Mouse (Mus musculus) forebrain, embryonic 15.5 days (tissue): ENCODE measurements around the gene Unc50. TPM values are rescaled to one million over a fixed set of nuclear protein-coding genes. Genes with fewer than 3 reads are reported as not detected.

Experiments
- ATAC-seq: fragments of 200-750 bp; cut with Nextera tagmentation; replicated peaks from 2 replicates; pipeline ENCODE4 v1.8.0; 2017; ENCODE audit warnings: mild to moderate bottlenecking, moderate TSS enrichment, moderate library complexity
- H3K27ac ChIP-seq: fragments of 300-500 bp; sonication (generic); replicated peaks from 2 replicates; pipeline ENCODE4 v1.5.1; 2015; ENCODE audit warnings: mild to moderate bottlenecking, inconsistent platforms
- H3K27me3 ChIP-seq: fragments of 300-500 bp; sonication (generic); 2 replicates; pipeline ENCODE4 v1.6.1; 2015; ENCODE audit warnings: inconsistent platforms
- H3K36me3 ChIP-seq: fragments of 300-500 bp; sonication (generic); 2 replicates; pipeline ENCODE4 v1.6.1; 2015; ENCODE audit warnings: mild to moderate bottlenecking, inconsistent platforms
- H3K4me1 ChIP-seq: fragments of 300-500 bp; sonication (generic); 2 replicates; pipeline ENCODE4 v1.6.1; 2015; ENCODE audit warnings: inconsistent platforms
- H3K4me2 ChIP-seq: fragments of 300-500 bp; sonication (generic); replicated peaks from 2 replicates; pipeline ENCODE4 v1.6.1; 2015; ENCODE audit warnings: mild to moderate bottlenecking, inconsistent platforms
- H3K4me3 ChIP-seq: fragments of 300-500 bp; sonication (generic); 2 replicates; pipeline ENCODE4 v1.5.1; 2015; ENCODE audit warnings: mild to moderate bottlenecking, inconsistent platforms
- H3K9ac ChIP-seq: fragments of 300-500 bp; sonication (generic); replicated peaks from 2 replicates; pipeline ENCODE4 v1.6.1; 2015; ENCODE audit warnings: mild to moderate bottlenecking, inconsistent platforms
- H3K9me3 ChIP-seq: fragments of 300-500 bp; sonication (generic); 2 replicates; pipeline ENCODE4 v1.6.1; 2016; ENCODE audit warnings: inconsistent platforms
- WGBS: fragments of 180-500 bp; shearing (Covaris S2); methylation state at CpG from one replicate; pipeline ENCODE4 v1.1.7; 2015; ENCODE audit warnings: mixed read lengths; 5-methylcytosine and 5-hydroxymethylcytosine counted together
- polyA plus RNA-seq: library from polyadenylated mRNA; unstranded; fragments of >200 nt; fragmentation: Nextera tagmentation; extraction: Ambion mirVana; gene quantifications from 2 replicates; pipeline ENCODE4 v1.2.1, GENCODE M21; 2015

Unc50 gene
- polyA plus RNA-seq, 1 experiment from 2014 or later: 128 TPM

DNA sequence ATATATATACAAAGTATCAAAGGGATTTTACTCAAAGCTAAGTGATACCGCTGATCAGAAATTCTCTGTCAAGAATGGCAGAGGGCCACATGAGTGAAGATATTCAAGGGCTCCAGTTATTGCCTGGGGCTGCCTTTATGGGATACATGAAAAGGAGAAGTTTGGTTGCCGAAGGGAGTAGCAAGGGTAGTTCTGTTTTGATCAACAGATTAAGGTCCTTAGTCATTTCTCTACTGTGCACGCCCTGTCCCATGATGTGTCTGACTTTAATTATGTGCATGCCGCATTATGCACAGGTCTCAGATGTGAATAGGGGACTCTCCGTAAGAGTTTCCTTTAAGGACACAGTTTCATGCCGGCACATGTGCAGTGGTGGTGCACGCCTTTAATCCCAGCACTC is 27.6 kb downstream of the Unc50 start:
- Histone ChIP-seq H3K4me2 (no peak overlapping the region), H3K9ac (no peak overlapping the region), H3K27ac (no peak overlapping the region), H3K4me3 (no peak overlapping the region), H3K9me3 (no peaks in the 10 kb centered on the region), H3K36me3 (no peaks in the 10 kb centered on the region), H3K27me3 (no peaks in the 10 kb centered on the region), H3K4me1 (no peaks in the 10 kb centered on the region)
- ATAC-seq: no peak
- 89% methylated on average over 7 of the region's 7 CpGs for WGBS

DNA sequence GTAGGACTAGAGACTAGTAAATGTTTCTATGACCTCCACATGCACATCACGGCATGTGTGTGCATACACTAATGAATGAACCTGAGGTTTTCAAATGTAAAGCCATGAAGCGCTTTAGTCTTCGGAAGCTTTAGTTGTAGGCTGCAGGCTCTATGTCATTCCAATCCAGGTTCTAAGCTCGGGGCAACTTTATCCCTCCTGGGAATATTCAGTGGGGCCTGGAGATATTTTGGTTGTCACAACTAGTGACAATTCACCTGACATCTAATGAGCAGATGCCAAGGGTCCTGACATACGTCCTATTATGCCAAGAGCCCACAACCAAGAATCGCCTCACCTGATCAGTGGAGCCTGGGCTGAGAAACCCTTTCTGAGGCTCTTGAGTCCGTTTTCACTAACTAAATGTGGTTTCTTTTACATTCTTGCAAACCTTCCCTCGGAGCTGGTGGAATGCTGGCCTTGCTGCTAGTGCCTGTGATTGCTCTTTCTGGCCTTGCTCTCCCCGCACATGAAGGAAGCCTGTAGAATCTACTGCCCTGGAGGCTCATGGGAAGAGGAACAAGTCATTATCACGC is 35.0 kb downstream of the Unc50 start:
- no peak overlapping the region for H3K9ac ChIP-seq
- H3K27me3 ChIP-seq: no peaks in the 10 kb centered on the region
- H3K9me3 ChIP-seq: no peaks in the 10 kb centered on the region
- H3K4me3 ChIP-seq: no peak overlapping the region
- no peak for ATAC-seq
- no peaks in the 10 kb centered on the region for H3K36me3 ChIP-seq
- no peak overlapping the region for H3K4me2 ChIP-seq
- H3K27ac ChIP-seq: no peak overlapping the region
- WGBS: 89% methylated on average over 10 of the region's 10 CpGs
- H3K4me1 ChIP-seq: no peaks in the 10 kb centered on the region

DNA sequence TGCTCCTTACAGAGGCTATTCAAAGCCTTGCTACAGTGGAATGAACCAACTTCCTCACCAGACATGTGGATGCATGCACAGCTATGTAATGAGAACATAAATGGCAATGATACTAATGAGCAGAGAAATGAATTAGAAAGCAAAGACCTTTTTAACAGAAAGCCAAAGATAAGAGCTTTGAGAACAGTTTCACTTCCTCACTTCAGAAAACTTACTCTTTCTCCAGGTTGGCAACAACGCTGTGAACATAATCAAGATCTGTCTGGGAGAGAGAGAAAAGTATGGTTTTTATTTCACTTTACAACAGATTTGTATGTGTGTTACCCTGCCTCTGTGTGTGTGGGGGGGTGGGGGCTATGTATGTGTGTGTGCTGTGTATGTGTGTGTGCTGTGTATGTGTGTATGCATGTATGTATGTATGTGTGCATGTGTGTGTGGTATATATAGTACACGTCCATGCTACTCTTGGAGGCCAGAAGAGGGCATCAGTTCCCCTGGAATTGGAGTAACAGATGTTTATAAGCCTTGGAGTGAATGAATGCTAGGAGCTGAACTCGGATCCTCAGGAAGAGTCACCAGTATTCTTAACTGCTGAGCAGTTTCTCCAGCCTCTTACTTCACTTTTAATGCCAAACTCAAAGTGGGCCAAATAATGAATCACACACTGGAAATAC is 36.5 kb downstream of the Unc50 start:
- ATAC-seq: no peak
- 82% methylated on average over 3 of the region's 3 CpGs for WGBS
- no peak overlapping the region for H3K27ac ChIP-seq
- H3K4me2 ChIP-seq: no peak overlapping the region
- H3K4me3 ChIP-seq: no peak overlapping the region
- no peaks in the 10 kb centered on the region for H3K9me3 ChIP-seq
- no peaks in the 10 kb centered on the region for H3K4me1 ChIP-seq
- no peaks in the 10 kb centered on the region for H3K27me3 ChIP-seq
- H3K9ac ChIP-seq: no peak overlapping the region
- no peaks in the 10 kb centered on the region for H3K36me3 ChIP-seq

DNA sequence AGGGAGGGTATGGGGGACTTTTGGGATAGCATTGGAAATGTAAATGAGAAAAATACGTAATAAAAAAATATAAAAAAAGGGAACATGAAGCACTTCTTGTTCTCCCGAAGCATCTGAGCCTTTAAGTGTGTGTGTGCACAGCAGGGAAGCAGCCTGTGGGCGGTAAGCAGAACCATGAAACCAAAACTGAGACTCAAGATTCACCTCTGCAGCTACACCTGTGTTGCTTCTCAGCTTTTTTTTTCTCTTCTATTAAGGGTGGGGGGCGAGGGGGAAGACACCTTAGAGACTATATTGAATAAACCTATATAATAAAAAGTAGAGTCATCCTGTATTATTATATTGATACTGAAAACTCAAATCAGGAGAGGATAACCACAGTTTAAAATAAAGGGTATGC is 37.9 kb downstream of the Unc50 start:
- Histone ChIP-seq H3K9ac (no peak overlapping the region), H3K36me3 (no peaks in the 10 kb centered on the region), H3K27ac (no peak overlapping the region), H3K4me2 (no peak overlapping the region), H3K27me3 (no peaks in the 10 kb centered on the region), H3K9me3 (no peaks in the 10 kb centered on the region), H3K4me3 (no peak overlapping the region), H3K4me1 (no peaks in the 10 kb centered on the region)
- ATAC-seq: no peak
- 89% methylated on average over 4 of the region's 4 CpGs for WGBS

DNA sequence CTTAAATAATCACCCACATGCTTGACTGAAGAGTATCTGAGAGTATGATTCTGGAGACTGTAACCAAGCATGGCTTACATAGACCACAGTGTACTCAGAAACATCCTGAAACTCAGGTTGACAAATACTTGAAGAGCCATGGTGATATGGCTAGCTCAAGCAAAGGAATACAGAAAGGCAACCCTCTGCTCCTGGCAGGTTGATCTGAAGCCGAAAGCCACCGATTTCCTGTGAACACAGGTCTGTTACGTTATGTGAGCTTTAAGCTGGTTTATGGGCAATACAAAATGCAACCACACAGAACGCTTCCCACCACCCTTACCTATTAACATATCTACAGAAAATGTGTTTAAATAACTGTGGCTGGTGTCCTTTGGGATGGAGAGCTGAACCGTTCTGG is 39.1 kb downstream of the Unc50 start:
- Histone ChIP-seq H3K27me3 (no peaks in the 10 kb centered on the region), H3K27ac (no peak overlapping the region), H3K4me1 (no peaks in the 10 kb centered on the region), H3K4me2 (no peak overlapping the region), H3K9me3 (no peaks in the 10 kb centered on the region), H3K9ac (no peak overlapping the region), H3K4me3 (no peak overlapping the region), H3K36me3 (no peaks in the 10 kb centered on the region)
- ATAC-seq: no peak
- 96% methylated on average over 5 of the region's 5 CpGs for whole genome bisulfite sequencing

DNA sequence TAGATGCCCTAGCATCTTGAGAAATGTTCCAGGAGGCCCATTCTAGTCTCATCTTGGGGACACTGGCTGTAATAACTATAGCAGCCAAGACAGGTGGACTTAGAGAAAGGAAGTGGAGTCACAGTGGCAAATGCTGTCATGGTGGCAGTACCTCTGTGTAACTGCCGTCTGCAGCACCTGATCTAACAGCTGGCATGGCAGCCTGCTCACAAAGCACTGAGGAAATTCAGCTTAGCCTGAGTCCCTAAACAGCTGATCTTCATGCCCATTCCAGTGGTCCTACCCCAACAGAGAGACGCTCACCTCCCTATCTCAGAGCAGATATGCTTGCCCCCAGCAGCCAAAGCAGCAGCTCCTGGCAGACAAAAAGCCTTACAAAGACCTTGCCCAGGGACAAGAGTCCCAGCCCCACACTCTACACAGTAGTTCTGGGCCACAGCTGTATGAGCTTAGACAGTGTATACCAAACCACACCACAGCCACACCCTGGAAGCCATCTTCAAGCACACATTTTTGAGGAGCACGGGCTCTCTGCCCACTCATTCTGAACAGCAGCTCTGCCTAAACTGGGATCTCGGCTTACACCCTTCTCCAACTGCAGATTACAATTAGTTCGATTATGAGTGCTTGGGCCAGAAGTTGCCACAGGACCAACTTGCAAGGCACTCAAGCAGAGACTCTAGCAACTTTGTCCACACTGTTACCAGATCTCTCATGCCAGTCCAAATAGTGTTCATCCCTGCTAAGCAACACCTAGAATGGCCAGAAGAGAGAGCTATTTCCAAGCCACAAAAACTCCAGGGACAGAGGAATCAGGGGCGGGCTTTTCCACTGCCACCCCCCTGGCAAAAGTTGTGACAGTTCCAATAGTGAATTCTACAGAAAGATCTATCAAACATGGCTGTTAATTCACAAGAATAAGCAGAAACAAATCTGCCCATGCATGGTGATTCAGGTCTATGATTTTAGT is 41.5 kb downstream of the Unc50 start:
- Histone ChIP-seq H3K27me3 (no peaks in the 10 kb centered on the region), H3K4me3 (no peak overlapping the region), H3K9ac (no peak overlapping the region), H3K4me1 (no peaks in the 10 kb centered on the region), H3K27ac (no peak overlapping the region), H3K4me2 (no peak overlapping the region), H3K36me3 (no peaks in the 10 kb centered on the region), H3K9me3 (no peaks in the 10 kb centered on the region)
- 86% methylated on average over 6 of the region's 6 CpGs for WGBS
- ATAC-seq: no peak

DNA sequence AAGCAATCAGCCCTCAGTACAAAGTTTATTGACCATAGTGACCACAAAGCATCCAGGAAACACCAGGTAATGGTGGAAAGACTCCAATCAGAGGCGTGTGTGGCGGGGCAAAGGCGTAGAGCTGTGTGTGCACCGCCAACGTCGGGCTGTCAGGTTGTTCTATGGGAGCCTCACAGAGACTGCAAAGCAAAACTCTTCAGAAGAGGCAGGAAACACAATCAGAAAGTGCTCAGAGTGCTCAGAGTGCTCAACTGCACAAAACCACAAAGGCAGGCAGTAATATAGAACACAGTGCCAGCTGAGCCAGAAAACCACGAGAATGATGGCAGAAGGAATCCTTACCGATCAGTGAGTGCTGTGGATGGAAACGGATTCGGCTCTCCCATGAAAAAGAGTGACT is 43.3 kb downstream of the Unc50 start:
- no peak overlapping the region for H3K27ac ChIP-seq
- H3K27me3 ChIP-seq: no peaks in the 10 kb centered on the region
- 82% methylated on average over 10 of the region's 10 CpGs for WGBS
- H3K4me1 ChIP-seq: no peaks in the 10 kb centered on the region; the same call in 1 of the 2 replicates
- no peak for ATAC-seq
- H3K9ac ChIP-seq: no peak overlapping the region
- no peaks in the 10 kb centered on the region for H3K9me3 ChIP-seq
- H3K4me3 ChIP-seq: no peak overlapping the region
- H3K36me3 ChIP-seq: no peaks in the 10 kb centered on the region
- no peak overlapping the region for H3K4me2 ChIP-seq

DNA sequence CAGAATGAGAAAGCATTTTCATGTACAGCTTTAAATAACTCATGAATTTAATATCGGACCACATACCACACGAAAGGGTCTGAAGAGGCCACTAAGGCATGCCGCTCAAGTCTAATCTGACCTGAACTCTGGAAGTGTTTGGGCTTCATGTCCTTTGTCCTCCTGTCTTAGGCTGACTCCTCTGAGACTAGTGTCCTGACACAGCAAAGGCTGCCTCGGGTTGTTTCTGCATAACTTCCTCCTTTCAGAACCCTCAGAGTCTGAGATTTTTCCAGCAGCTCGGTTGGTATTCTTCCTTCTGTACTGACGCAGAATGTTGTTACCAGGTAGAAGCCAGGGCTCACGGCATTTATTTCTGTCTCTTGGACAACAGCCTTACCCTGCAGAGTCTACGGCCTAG is 44.1 kb downstream of the Unc50 start:
- Histone ChIP-seq H3K4me1 (no peaks in the 10 kb centered on the region; the same call in 1 of the 2 replicates), H3K9me3 (no peaks in the 10 kb centered on the region), H3K27me3 (no peaks in the 10 kb centered on the region), H3K9ac (no peak overlapping the region), H3K36me3 (no peaks in the 10 kb centered on the region), H3K4me2 (no peak overlapping the region), H3K27ac (no peak overlapping the region), H3K4me3 (no peak overlapping the region)
- no peak for ATAC-seq
- WGBS: 81% methylated on average over 8 of the region's 8 CpGs

DNA sequence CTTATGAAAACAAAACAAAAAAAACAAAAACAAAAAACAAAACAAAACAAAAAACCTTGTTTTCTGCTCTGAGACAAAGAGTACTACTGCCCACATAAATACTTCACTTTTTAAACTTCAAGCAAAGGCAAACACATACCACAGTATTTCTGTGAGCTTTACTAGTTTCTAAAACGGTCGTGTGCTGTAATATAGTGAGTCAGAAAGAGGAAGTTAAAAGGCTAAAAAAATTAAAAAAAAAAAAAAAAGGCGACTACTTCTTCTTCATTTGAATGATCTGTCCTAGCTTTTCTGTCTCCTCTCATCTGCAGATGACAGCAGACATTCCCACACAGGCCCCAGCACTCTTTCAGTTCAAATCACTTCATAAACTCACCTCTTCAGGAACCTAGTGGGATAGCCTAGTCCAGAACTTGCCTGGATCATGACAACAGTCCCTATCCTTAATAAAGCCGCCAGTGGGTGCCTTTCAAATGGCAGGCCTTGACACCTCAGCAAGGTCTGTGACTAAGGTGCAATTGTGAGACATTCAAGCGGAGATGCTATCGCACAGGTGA is 44.8 kb downstream of the Unc50 start:
- no peak for ATAC-seq
- Histone ChIP-seq H3K9me3 (no peaks in the 10 kb centered on the region), H3K4me3 (no peak overlapping the region), H3K27me3 (no peaks in the 10 kb centered on the region), H3K4me1 (no peaks in the 10 kb centered on the region; the same call in 1 of the 2 replicates), H3K9ac (no peak overlapping the region), H3K4me2 (no peak overlapping the region), H3K36me3 (no peaks in the 10 kb centered on the region), H3K27ac (no peak overlapping the region)
- 89% methylated on average over 6 of the region's 6 CpGs for WGBS

DNA sequence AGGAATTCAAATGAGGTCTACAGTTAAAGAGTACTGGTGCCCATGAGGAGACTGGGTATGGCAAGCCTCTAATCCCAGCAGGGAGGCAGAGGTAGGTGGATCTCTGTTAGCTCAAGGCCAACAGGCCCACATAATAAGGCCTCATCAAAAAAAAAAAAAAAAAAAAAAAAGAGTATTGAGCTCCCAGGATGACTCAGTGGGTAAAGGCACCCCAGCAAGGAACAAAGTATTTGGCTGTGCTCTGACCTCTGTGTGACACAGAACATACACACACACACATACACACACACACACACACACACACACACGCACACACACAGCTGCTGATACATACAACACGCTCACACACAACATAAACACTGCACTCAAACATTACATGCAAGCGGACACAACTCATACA is 45.4 kb downstream of the Unc50 start:
- Histone ChIP-seq H3K9ac (no peak overlapping the region), H3K27ac (no peak overlapping the region), H3K4me3 (no peak overlapping the region), H3K36me3 (no peaks in the 10 kb centered on the region), H3K4me2 (no peak overlapping the region), H3K27me3 (no peaks in the 10 kb centered on the region), H3K4me1 (no peaks in the 10 kb centered on the region; the same call in 1 of the 2 replicates), H3K9me3 (no peaks in the 10 kb centered on the region)
- WGBS: 80% methylated on average over 3 of the region's 3 CpGs
- ATAC-seq: no peak

DNA sequence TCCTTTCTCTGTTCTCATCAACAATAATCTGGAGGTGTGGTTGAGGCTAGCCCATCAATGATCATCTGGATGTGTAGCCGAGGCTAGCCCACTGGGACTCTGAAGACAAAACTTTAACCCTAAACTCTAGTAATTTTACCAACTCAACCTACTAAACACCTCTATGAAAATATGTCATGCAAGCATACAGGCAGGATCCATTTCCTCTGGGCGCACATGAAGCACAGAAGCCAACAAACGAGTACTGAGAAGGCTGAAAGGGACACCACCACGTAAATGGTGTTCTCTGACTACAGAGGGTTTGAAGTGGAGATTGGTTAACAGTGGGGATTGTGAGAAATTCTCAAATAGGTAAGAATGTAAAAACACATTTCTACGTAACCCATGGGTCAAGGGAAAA is 47.3 kb downstream of the Unc50 start:
- no peak overlapping the region for H3K4me3 ChIP-seq
- H3K4me2 ChIP-seq: no peak overlapping the region
- H3K27ac ChIP-seq: no peak overlapping the region
- no peaks in the 10 kb centered on the region for H3K36me3 ChIP-seq
- 96% methylated on average over 5 of the region's 5 CpGs for WGBS
- no peaks in the 10 kb centered on the region for H3K9me3 ChIP-seq
- no peaks in the 10 kb centered on the region; the same call in 1 of the 2 replicates for H3K4me1 ChIP-seq
- no peaks in the 10 kb centered on the region for H3K27me3 ChIP-seq
- no peak for ATAC-seq
- no peak overlapping the region for H3K9ac ChIP-seq

DNA sequence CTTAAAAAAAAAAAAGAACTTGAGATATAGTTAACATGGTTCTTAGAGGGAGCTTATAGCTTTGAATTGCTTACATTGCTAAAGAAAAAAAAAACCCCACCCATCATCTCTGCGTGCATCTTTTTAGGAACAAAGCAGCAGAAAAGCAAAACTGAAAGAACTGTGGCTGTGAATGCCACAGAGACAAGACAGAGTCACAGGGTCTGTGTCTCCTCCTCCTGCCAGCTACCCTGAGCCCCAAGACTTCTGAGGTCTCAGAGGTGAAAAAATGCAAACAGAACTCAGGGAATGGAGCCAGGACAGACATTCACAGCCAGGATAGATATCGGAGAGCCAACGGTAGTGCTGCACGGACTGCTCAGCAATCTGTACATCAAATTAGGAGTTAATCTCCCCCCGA is 48.0 kb downstream of the Unc50 start:
- ATAC-seq: no peak
- Histone ChIP-seq H3K4me2 (no peak overlapping the region), H3K36me3 (no peaks in the 10 kb centered on the region), H3K27me3 (no peaks in the 10 kb centered on the region), H3K9me3 (no peaks in the 10 kb centered on the region), H3K27ac (peak overlapping the region; percentile 43; the same call in 1 of the 2 replicates), H3K4me3 (no peak overlapping the region), H3K9ac (no peak overlapping the region), H3K4me1 (no peaks in the 10 kb centered on the region; the same call in 1 of the 2 replicates)
- 59% methylated on average over 5 of the region's 5 CpGs for WGBS
